Mouse (Mus musculus): ENCODE data around the gene Col18a1.

DNA sequence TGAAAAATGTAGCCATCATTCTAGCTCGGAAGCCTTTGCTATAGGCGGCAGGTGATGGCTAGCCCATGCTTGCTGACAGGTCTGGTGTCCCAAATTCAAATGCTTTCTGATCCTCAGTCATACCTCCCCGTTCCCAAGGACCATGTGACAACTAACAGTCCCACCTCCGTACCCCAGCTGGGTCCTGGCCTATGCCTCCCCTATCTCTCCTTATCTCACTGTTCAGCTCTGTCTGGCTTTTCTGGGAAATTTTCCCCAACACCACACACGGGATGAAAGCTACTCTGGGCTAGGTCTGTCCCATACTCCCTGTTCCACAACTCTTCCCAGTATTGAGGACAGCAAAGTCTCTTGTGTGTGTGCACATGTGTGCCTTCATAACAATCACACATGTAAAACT lies 76.3 kb downstream of the Col18a1 start:
- TF ChIP-seq POLR2A (IDR thresholded peaks at IDR 0.05; ENCODE audit: borderline replicate concordance, control insufficient read depth, low read depth, low read length) (no peak), CTCF (IDR thresholded peaks at IDR 0.05; ENCODE audit: control insufficient read depth, insufficient read depth, low read length) (no peak)

Data from bone marrow, adult 2 months (tissue).